Mouse (Mus musculus) CH12.LX (cell line): ENCODE data around the gene Ythdf2. TPM values are rescaled to one million over a fixed set of nuclear protein-coding genes. Genes with fewer than 3 reads are reported as not detected.

Experiments
- DNase-seq: peaks from one replicate; pipeline ENCODE4 v3.0.0-alpha.2; 2013; ENCODE audit errors: extremely low read depth
- H3K27ac ChIP-seq: 2 replicates; pipeline ENCODE4 v1.5.1; 2012; ENCODE audit warnings: low read depth, mild to moderate bottlenecking, control low read depth, moderate library complexity; ENCODE audit not compliant: insufficient read depth
- H3K27me3 ChIP-seq: replicated peaks from 2 replicates; pipeline ENCODE3; 2012; ENCODE audit warnings: inconsistent platforms
- H3K36me3 ChIP-seq, 2 experiments: replicated peaks in 1 of 2; 2 replicates each; pipeline versions ENCODE3 to v1.6.1; 2012; ENCODE audit warnings: inconsistent platforms in 1 of 2, low read length in 1 of 2, mild to moderate bottlenecking in 1 of 2, mixed read lengths in 1 of 2, moderate library complexity in 1 of 2; ENCODE audit not compliant: control insufficient read depth in 1 of 2, insufficient read depth in 1 of 2
- H3K4me1 ChIP-seq, 2 experiments: 2 replicates each; pipeline ENCODE4 v1.6.1; 2012; ENCODE audit warnings: inconsistent platforms in 1 of 2, moderate library complexity in 1 of 2; ENCODE audit not compliant: insufficient read depth in 2 of 2, control insufficient read depth in 1 of 2
- H3K4me2 ChIP-seq: 2 replicates; pipeline ENCODE4 v1.6.1; 2012; ENCODE audit warnings: low read depth, mild to moderate bottlenecking, control low read depth; ENCODE audit not compliant: poor library complexity, insufficient read depth, severe bottlenecking
- H3K4me3 ChIP-seq, 3 experiments: fragments of 150-350 bp in 1 of 3; sonication (generic) in 1 of 3; replicated peaks in 1 of 3; 2 replicates each; pipeline versions ENCODE3 to v1.5.1; 2011 to 2012; ENCODE audit warnings: low read depth in 2 of 3, low read length in 2 of 3, mild to moderate bottlenecking in 2 of 3, moderate library complexity in 2 of 3, control low read depth in 1 of 3, improper control_type of control experiment in 1 of 3, inconsistent platforms in 1 of 3, mixed read lengths in 1 of 3; ENCODE audit not compliant: poor library complexity in 1 of 3
- H3K79me2 ChIP-seq: replicated peaks from 2 replicates; pipeline ENCODE4 v1.6.1; 2012; ENCODE audit warnings: mild to moderate bottlenecking, moderate library complexity; ENCODE audit not compliant: control insufficient read depth, poor library complexity, insufficient read depth, severe bottlenecking; ENCODE audit errors: extremely low read depth
- H3K9ac ChIP-seq: 2 replicates; pipeline ENCODE4 v1.6.1; 2012; ENCODE audit warnings: low read depth, mild to moderate bottlenecking, control low read depth, moderate library complexity; ENCODE audit not compliant: insufficient read depth
- H3K9me3 ChIP-seq: replicated peaks from 2 replicates; pipeline ENCODE3; 2012; ENCODE audit warnings: low read length, inconsistent platforms, mixed read lengths
- BHLHE40 ChIP-seq: IDR thresholded peaks from 2 replicates; pipeline ENCODE4 v1.6.1; 2011; ENCODE audit warnings: mild to moderate bottlenecking, low read depth, low read length, improper control_type of control experiment
- CHD1 ChIP-seq: IDR thresholded peaks from 2 replicates; pipeline ENCODE4 v1.6.1; 2012; ENCODE audit warnings: low read depth, low read length, improper control_type of control experiment, inconsistent platforms
- CHD2 ChIP-seq: IDR thresholded peaks from 2 replicates; pipeline ENCODE4 v1.6.1; 2011; ENCODE audit warnings: low read length, improper control_type of control experiment
- CTCF ChIP-seq, 2 experiments: IDR thresholded peaks in 1 of 2; conservative IDR thresholded peaks in 1 of 2; 2 replicates each; pipeline ENCODE4 v1.5.1; 2011 to 2012; ENCODE audit warnings: low read depth in 2 of 2, low read length in 2 of 2, improper control_type of control experiment in 1 of 2, inconsistent platforms in 1 of 2, mild to moderate bottlenecking in 1 of 2, moderate library complexity in 1 of 2
- E2F4 ChIP-seq: IDR thresholded peaks from 2 replicates; pipeline ENCODE4 v1.6.1; 2011; ENCODE audit warnings: low read depth, low read length, improper control_type of control experiment; ENCODE audit not compliant: insufficient replicate concordance
- ELF1 ChIP-seq: IDR thresholded peaks from 2 replicates; pipeline ENCODE4 v1.6.1; 2014; ENCODE audit warnings: low read depth, mild to moderate bottlenecking, inconsistent platforms, low read length, improper control_type of control experiment
- EP300 ChIP-seq: IDR thresholded peaks from 2 replicates; pipeline ENCODE4 v1.6.1; 2011; ENCODE audit warnings: low read length, improper control_type of control experiment
- ETS1 ChIP-seq: conservative IDR thresholded peaks from 2 replicates; pipeline ENCODE4 v1.6.1; 2012; ENCODE audit warnings: low read depth, mild to moderate bottlenecking, inconsistent platforms, low read length, improper control_type of control experiment, moderate library complexity
- GABPA ChIP-seq: IDR thresholded peaks from 2 replicates; pipeline ENCODE4 v1.6.1; 2012; ENCODE audit warnings: low read depth, low read length, improper control_type of control experiment, inconsistent platforms; ENCODE audit not compliant: insufficient replicate concordance
- HCFC1 ChIP-seq: IDR thresholded peaks from 2 replicates; pipeline ENCODE4 v1.6.1; 2012; ENCODE audit warnings: low read depth, mild to moderate bottlenecking, inconsistent platforms, low read length, improper control_type of control experiment
- IRF4 ChIP-seq: IDR thresholded peaks from 2 replicates; pipeline ENCODE4 v1.6.1; 2014; ENCODE audit warnings: low read depth, mild to moderate bottlenecking, inconsistent platforms, low read length, improper control_type of control experiment
- JUN ChIP-seq: IDR thresholded peaks from 2 replicates; pipeline ENCODE4 v1.6.1; 2011; ENCODE audit warnings: low read depth, mild to moderate bottlenecking, low read length, improper control_type of control experiment, moderate library complexity; ENCODE audit not compliant: insufficient read depth
- JUND ChIP-seq: conservative IDR thresholded peaks from 2 replicates; pipeline ENCODE4 v1.6.1; 2011; ENCODE audit warnings: low read depth, low read length, improper control_type of control experiment
- KAT2A ChIP-seq: IDR thresholded peaks from 2 replicates; pipeline ENCODE4 v1.6.1; 2012; ENCODE audit warnings: low read length, improper control_type of control experiment, inconsistent platforms; ENCODE audit not compliant: insufficient replicate concordance
- MAFK ChIP-seq: IDR thresholded peaks from 2 replicates; pipeline ENCODE4 v1.6.1; 2011; ENCODE audit warnings: low read length, improper control_type of control experiment; ENCODE audit not compliant: insufficient replicate concordance
- MAX ChIP-seq: IDR thresholded peaks from 2 replicates; pipeline ENCODE4 v1.6.1; 2011; ENCODE audit warnings: low read length, improper control_type of control experiment
- MAZ ChIP-seq: IDR thresholded peaks from 2 replicates; pipeline ENCODE4 v1.6.1; 2012; ENCODE audit warnings: low read depth, mild to moderate bottlenecking, inconsistent platforms, low read length, improper control_type of control experiment, moderate library complexity
- MEF2A ChIP-seq: IDR thresholded peaks from 2 replicates; pipeline ENCODE4 v1.6.1; 2014; ENCODE audit warnings: low read depth, mild to moderate bottlenecking, inconsistent platforms, low read length, improper control_type of control experiment, borderline replicate concordance
- MXI1 ChIP-seq: IDR thresholded peaks from 2 replicates; pipeline ENCODE4 v1.6.1; 2011; ENCODE audit warnings: mild to moderate bottlenecking, low read depth, low read length, improper control_type of control experiment
- MYC ChIP-seq: IDR thresholded peaks from 2 replicates; pipeline ENCODE4 v1.6.1; 2011; ENCODE audit warnings: low read depth, mild to moderate bottlenecking, improper control_type of control experiment, low read length
- NELFE ChIP-seq: IDR thresholded peaks from 2 replicates; pipeline ENCODE4 v1.6.1; 2011; ENCODE audit warnings: low read depth, low read length, improper control_type of control experiment
- NRF1 ChIP-seq: IDR thresholded peaks from 2 replicates; pipeline ENCODE4 v1.6.1; 2014; ENCODE audit warnings: low read depth, mild to moderate bottlenecking, inconsistent platforms, low read length, improper control_type of control experiment, moderate library complexity
- PAX5 ChIP-seq: IDR thresholded peaks from 2 replicates; pipeline ENCODE4 v1.6.1; 2012; ENCODE audit warnings: low read length, inconsistent platforms, mixed read lengths
- POLR2A ChIP-seq: IDR thresholded peaks from 2 replicates; pipeline ENCODE4 v1.6.1; 2011; ENCODE audit warnings: low read depth, mild to moderate bottlenecking, improper control_type of control experiment, low read length
- POLR2AphosphoS2 ChIP-seq: IDR thresholded peaks from 2 replicates; pipeline ENCODE4 v1.6.1; 2011; ENCODE audit warnings: low read depth, low read length, improper control_type of control experiment
- RAD21 ChIP-seq: IDR thresholded peaks from 2 replicates; pipeline ENCODE4 v1.6.1; 2011; ENCODE audit warnings: low read depth, mild to moderate bottlenecking, low read length, improper control_type of control experiment, moderate library complexity
- RCOR1 ChIP-seq: conservative IDR thresholded peaks from 2 replicates; pipeline ENCODE4 v1.6.1; 2012; ENCODE audit warnings: low read depth, mild to moderate bottlenecking, inconsistent platforms, low read length, improper control_type of control experiment
- SIN3A ChIP-seq: IDR thresholded peaks from 2 replicates; pipeline ENCODE4 v1.6.1; 2012; ENCODE audit warnings: low read length, improper control_type of control experiment, inconsistent platforms
- SMC3 ChIP-seq: IDR thresholded peaks from 2 replicates; pipeline ENCODE4 v1.6.1; 2011; ENCODE audit warnings: low read depth, low read length, improper control_type of control experiment
- TBP ChIP-seq: conservative IDR thresholded peaks from 2 replicates; pipeline ENCODE4 v1.6.1; 2011; ENCODE audit warnings: low read depth, low read length, improper control_type of control experiment
- TCF12 ChIP-seq: IDR thresholded peaks from 2 replicates; pipeline ENCODE4 v1.6.1; 2014; ENCODE audit warnings: low read depth, mild to moderate bottlenecking, inconsistent platforms, low read length, improper control_type of control experiment
- UBTF ChIP-seq: IDR thresholded peaks from 2 replicates; pipeline ENCODE4 v1.6.1; 2012; ENCODE audit warnings: low read depth, mild to moderate bottlenecking, inconsistent platforms, low read length, improper control_type of control experiment, moderate library complexity
- USF2 ChIP-seq: conservative IDR thresholded peaks from 2 replicates; pipeline ENCODE4 v1.6.1; 2011; ENCODE audit warnings: low read depth, low read length, improper control_type of control experiment
- ZC3H11A ChIP-seq: IDR thresholded peaks from 2 replicates; pipeline ENCODE4 v1.6.1; 2012; ENCODE audit warnings: low read depth, mild to moderate bottlenecking, inconsistent platforms, low read length, improper control_type of control experiment
- ZKSCAN1 ChIP-seq: IDR thresholded peaks from 2 replicates; pipeline ENCODE4 v1.6.1; 2012; ENCODE audit warnings: low read depth, inconsistent platforms, low read length, improper control_type of control experiment, borderline replicate concordance
- ZMIZ1 ChIP-seq: IDR thresholded peaks from 2 replicates; pipeline ENCODE4 v1.6.1; 2012; ENCODE audit warnings: low read depth, mild to moderate bottlenecking, inconsistent platforms, low read length, improper control_type of control experiment
- ZNF384 ChIP-seq: IDR thresholded peaks from 2 replicates; pipeline ENCODE4 v1.6.1; 2012; ENCODE audit warnings: low read depth, low read length, improper control_type of control experiment, inconsistent platforms
- dilution Hi-C: fragments of 300-500 bp; cut with MboI; formaldehyde crosslinking; loops from 2 replicates; pipeline ENCODE4 v1.14.3; 2020; ENCODE audit warnings: low sequenced_read_pairs; ENCODE audit not compliant: extremely low pct_unique_long_range_greater_than_20kb, extremely low pct_ligation_motif_present
- in situ Hi-C: fragments of 300-500 bp; cut with MboI; formaldehyde crosslinking; loops from 3 replicates; pipeline ENCODE4 v1.14.3; 2019; ENCODE audit warnings: low sequenced_read_pairs, low pct_ligation_motif_present, low pct_unique_long_range_greater_than_20kb, mixed read lengths
- polyA plus RNA-seq: library from polyadenylated mRNA; unstranded; fragments of >175 nt; gene quantifications from 2 replicates; pipeline ENCODE4 v1.2.1, GENCODE M21; 2012; ENCODE audit warnings: low read depth; ENCODE audit not compliant: insufficient read length
- total RNA-seq, 2 experiments: library from RNA; depleted of rRNA; stranded (reverse); fragments of 300-350 nt in 1 of 2; fragments of >200 nt in 1 of 2; gene quantifications; 2 replicates each; pipeline ENCODE4 v1.2.3; 2012 to 2014

The Ythdf2 gene
- total RNA-seq (2012; rRNA removed): 51.6 and 63.8 TPM in 2 replicates
- 53.3 and 56.5 TPM in 2 replicates for total RNA-seq (2014; rRNA removed)
- 78.3 and 79.4 TPM in 2 replicates for polyA plus RNA-seq

- peak; percentile 93 for DNase-seq
- Histone ChIP-seq H3K36me3 (peaks cover 10 to 32% of the 10 kb centered on the region in 2 experiments), H3K4me1 (peaks cover 8 to 44% of the 10 kb centered on the region in 2 experiments), H3K4me3 (peak within 1 kb of the TSS; percentile 72 to 94 (median 81)), H3K27ac (peak within 1 kb of the TSS; percentile 56), H3K9me3 (no peaks in the 10 kb centered on the region), H3K9ac (peak within 1 kb of the TSS; percentile 97), H3K27me3 (no peaks in the 10 kb centered on the region), H3K4me2 (peak within 1 kb of the TSS; percentile 60), H3K79me2 (peaks cover 42% of the 10 kb centered on the region)
- dilution Hi-C loops (no loop called here), in situ Hi-C loops (no loop called here)
- TF ChIP-seq BHLHE40 (peak; percentile 41; the same call in 1 of the 2 replicates), PAX5 (no peak), E2F4 (0 out of 2 replicates have a peak, but pooled peaks have one; percentile 73), RCOR1 (no peak), MXI1 (peak; percentile 72; the same call in 1 of the 2 replicates), MAX (peak; percentile 65; the same call in 1 of the 2 replicates), TCF12 (peak; percentile 92), IRF4 (peak; percentile 65; the same call in 1 of the 2 replicates), POLR2AphosphoS2 (no peak; the same call in 1 of the 2 replicates), MEF2A (peak; percentile 78; the same call in 1 of the 2 replicates), KAT2A (peak; percentile 83; the same call in 1 of the 2 replicates), NRF1 (peak; percentile 73), MAFK (no peak), ZKSCAN1 (peak; percentile 7; the same call in 1 of the 2 replicates), UBTF (peak; percentile 98), HCFC1 (peak; percentile 89), CTCF (conservative IDR thresholded peaks at IDR 0.05 in 1 of 2, IDR thresholded peaks at IDR 0.05 in 1 of 2; ENCODE audit: low read depth in 2 of 2, low read length in 2 of 2) (peak in 1 of 2 experiments; percentile 82; a peak in 2 of 4 replicates), POLR2A (peak; percentile 70; the same call in 1 of the 2 replicates), MAZ (peak; percentile 73), EP300 (0 out of 2 replicates have a peak, but pooled peaks have one; percentile 18), ZMIZ1 (peak; percentile 68), NELFE (peak; percentile 43; the same call in 1 of the 2 replicates), CHD2 (peak; percentile 95), CHD1 (no peak), TBP (0 out of 2 replicates have a peak, but pooled peaks have one; percentile 30), ZC3H11A (no peak), MYC (peak; percentile 43; the same call in 1 of the 2 replicates), SMC3 (peak; percentile 42), ELF1 (peak; percentile 99), ZNF384 (peak; percentile 31; the same call in 1 of the 2 replicates), JUN (no peak), JUND (no peak), USF2 (no peak), SIN3A (peak; percentile 63), RAD21 (no peak; the same call in 1 of the 2 replicates), GABPA (peak; percentile 46; the same call in 1 of the 2 replicates), ETS1 (0 out of 2 replicates have a peak, but pooled peaks have one; percentile 15)
Observed at GRCm38 (mm10) chr4:132211953-132212734, at the start of gene Ythdf2. Gene Ythdf2, minus strand, starts transcription at chr4:132212303.
